In the genomic region with DNA sequence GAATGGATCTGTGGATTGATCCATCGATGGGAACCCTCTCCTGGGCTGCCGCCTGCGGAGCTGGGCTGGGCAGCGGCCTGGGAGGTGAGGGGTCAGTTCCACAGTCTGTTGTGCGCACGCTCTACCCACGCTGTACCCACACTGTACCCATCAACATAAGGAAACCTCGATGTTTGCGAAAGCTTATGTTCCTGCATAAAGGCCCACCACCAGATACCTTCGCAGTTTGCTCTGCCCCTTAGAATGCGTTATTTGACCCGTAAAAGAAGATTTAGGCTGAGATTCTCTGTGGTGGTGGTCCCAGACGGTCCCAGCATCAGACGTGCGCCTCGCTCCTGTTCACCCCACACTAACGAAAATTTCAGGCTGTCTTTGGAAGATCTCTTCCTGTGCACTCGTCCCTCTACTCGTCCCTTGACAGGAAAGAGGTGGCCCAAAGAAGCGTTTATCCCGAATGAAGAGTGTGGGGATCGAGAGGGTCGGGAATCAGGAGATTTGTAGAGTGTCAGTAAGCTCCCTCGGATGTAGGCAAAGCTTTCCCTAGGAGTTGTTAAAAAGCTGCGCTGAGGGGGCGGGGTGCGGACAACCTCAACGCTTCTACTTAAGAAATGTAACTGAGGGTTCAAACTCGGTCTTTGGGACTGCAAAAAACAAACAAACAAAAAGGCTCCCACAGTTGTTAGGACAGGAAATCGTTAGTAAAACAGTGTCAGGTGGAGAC, we compare ENCODE assay signal across 9 mouse cellular contexts.
A peak's percentile ranks its signal among the peaks of the same experiment; 100 is the strongest.
DNase-seq lines count a peak whose midpoint lies in the region; ATAC-seq and TF ChIP-seq lines count a peak whose summit lies in the region.
"Had no signal": no experiment of that assay in that cellular context is flagged by ENCODE, and none has a peak within 500 bp of the region (broad histone marks: within the 10 kb centered on the region; RNA-seq: fewer than 3 reads in every experiment).

No protein-coding gene starts in this region.

- H3K9me3 ChIP-seq in E14TG2a.4 (ENCODE audit: low read length) = no peaks in the 10 kb centered on the region
- no peaks in the 10 kb centered on the region for H3K9me3 ChIP-seq in embryonic facial prominence, embryonic 10.5 days
- H3K9me3 ChIP-seq: embryonic facial prominence, embryonic 15.5 days had no signal

- DNase-seq in cerebellum, adult 11 months = peak; percentile 26
- peak; percentile 48 for DNase-seq in embryonic facial prominence, embryonic 10.5 days (ENCODE audit: low spot score)
- peak in 1 of 2 experiments; percentile 29 for DNase-seq in left cerebral cortex, adult 2 months (ENCODE audit: extremely low spot score in 1 of 2, low spot score in 2 of 2)
- DNase-seq in retina, embryonic 14.5 days (ENCODE audit: low spot score) = peak; percentile 52
- no peak for DNase-seq in gastrocnemius, postnatal 36 days
- DNase-seq in lung, postnatal 25 days (ENCODE audit: low spot score) = no peak

- peak overlapping the region; percentile 56 for H3K4me3 ChIP-seq in E14TG2a.4 (replicated peaks; ENCODE audit: low read length)
- H3K4me3 ChIP-seq in embryonic facial prominence, embryonic 10.5 days = peak overlapping the region; percentile 35
- H3K4me3 ChIP-seq in left cerebral cortex, adult 2 months = peak overlapping the region; percentile 24
- H3K4me3 ChIP-seq: embryonic facial prominence, embryonic 15.5 days had no signal

- ATAC-seq in cerebellum, adult (ENCODE audit: insufficient number of reproducible peaks, low FRiP score, low TSS enrichment) = no peak

- H3K27me3 ChIP-seq in E14TG2a.4 (ENCODE audit: insufficient read depth, low read length) = peaks cover 34% of the 10 kb centered on the region
- peaks cover 78% of the 10 kb centered on the region for H3K27me3 ChIP-seq in embryonic facial prominence, embryonic 10.5 days (replicated peaks; ENCODE audit: low read depth, poor library complexity, severe bottlenecking)

- intact Hi-C loops in left cerebral cortex, adult 2 months (cut with DNase I) = loop anchor here (1.0 to 10.0 kb wide), 7 partner anchors 101 to 821 kb away; partner anchors contain the start of gene Tmem161b
- intact Hi-C loops in gastrocnemius, postnatal 36 days (cut with DNase I) = loop anchor here (10.0 kb wide), 1 partner anchor 631 kb away; no protein-coding TSS in a partner anchor

- under 1% methylated on average over 30 of the region's 30 CpGs for WGBS in embryonic facial prominence, embryonic 10.5 days

- TF ChIP-seq CTCF in E14TG2a.4 (conservative IDR thresholded peaks at IDR 0.05; ENCODE audit: low read length) = no peak
- no peak for TF ChIP-seq CTCF in left cerebral cortex, adult 2 months (IDR thresholded peaks at IDR 0.05)

- peaks cover 41% of the 10 kb centered on the region for H3K4me1 ChIP-seq in E14TG2a.4 (replicated peaks; ENCODE audit: low read depth, low read length)
- H3K4me1 ChIP-seq in embryonic facial prominence, embryonic 10.5 days = peaks cover 29% of the 10 kb centered on the region

- H3K36me3 ChIP-seq in E14TG2a.4 (ENCODE audit: insufficient read depth, low read length) = no peaks in the 10 kb centered on the region
- no peaks in the 10 kb centered on the region for H3K36me3 ChIP-seq in embryonic facial prominence, embryonic 10.5 days (replicated peaks)
- H3K36me3 ChIP-seq: embryonic facial prominence, embryonic 15.5 days had no signal

- peak overlapping the region; percentile 51; the same call in 1 of the 2 replicates for H3K27ac ChIP-seq in embryonic facial prominence, embryonic 10.5 days (replicated peaks)
- H3K27ac ChIP-seq in left cerebral cortex, adult 2 months = peak overlapping the region; percentile 98
- H3K27ac ChIP-seq: embryonic facial prominence, embryonic 15.5 days had no signal

Comparison
In these comparisons a context has a peak if more than half of its experiments do, and no peak if none do; other contexts are left out.
1. DNase-seq: peak in cerebellum, adult 11 months (single experiment), embryonic facial prominence, embryonic 10.5 days (single experiment) and retina, embryonic 14.5 days (single experiment); none in gastrocnemius, postnatal 36 days (0 of 2) and lung, postnatal 25 days (single experiment).
2. Peak in every context shown above with its lines, with median percentiles within 50 percentile points of each other: H3K4me3 ChIP-seq.